Mouse (Mus musculus) CD4-positive, CD25-positive, alpha-beta regulatory T cell, adult 2 months (primary cell): ENCODE measurements around the gene Gm44973.

ENCODE experiments used
- DNase-seq: peaks from one replicate; pipeline ENCODE4 v3.0.0-alpha.2; 2012; ENCODE audit warnings: low read depth, low spot score

Gene Gm44973

DNA sequence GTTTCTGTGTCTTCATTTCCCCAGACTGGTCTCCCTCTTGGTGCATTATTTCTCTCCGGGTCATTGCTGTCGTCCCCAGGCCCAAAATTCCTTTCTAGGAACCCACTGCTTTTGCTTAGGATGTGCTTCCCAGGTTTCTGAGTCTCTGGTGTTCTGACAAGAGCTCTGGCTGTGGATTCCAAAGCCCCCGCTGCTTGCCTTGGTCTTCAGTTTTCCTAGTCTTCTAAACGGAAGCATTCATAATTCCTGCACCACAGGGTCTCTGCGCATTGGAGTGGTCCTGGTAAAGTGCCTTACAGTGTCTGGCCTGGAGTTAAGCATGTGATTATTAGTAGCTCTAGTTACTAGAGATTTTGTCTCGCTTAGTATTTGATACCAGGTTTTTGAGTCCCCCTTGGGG, 65.5 kb downstream of the Gm44973 start:
- no peak for DNase-seq

GRCm38 (mm10) chr7:5081241-5081640, 65.9 kb downstream of the Gm44973 start:
- DNase-seq, result no peak

- DNase-seq, result no peak
Measured at GRCm38 (mm10) chr7:5081939-5082338, 66.6 kb downstream of the Gm44973 start.
